Mouse (Mus musculus): Measurements from ENCODE around the gene Hddc3. TPM values are rescaled to one million over a fixed set of nuclear protein-coding genes. Genes with fewer than 3 reads are reported as not detected.
"Not testable (repeated sequence)": the region's sequence is repeated elsewhere in the genome, so short reads cannot be mapped to it uniquely, and the experiment has no call there.

The Hddc3 gene
- polyA plus RNA-seq, 1 experiment = 40.9 TPM

- no peak for DNase-seq (ENCODE audit: low spot score)
Measured at GRCm38 (mm10) chr7:80369967-80370431, 27.1 kb downstream of the Hddc3 start.

- DNase-seq (ENCODE audit: low spot score) = peak; percentile 66
Measured at GRCm38 (mm10) chr7:80370649-80371040, 27.7 kb downstream of the Hddc3 start.

GRCm38 (mm10) chr7:80371041-80371751, 28.3 kb downstream of the Hddc3 start, which contains the start of gene Man2a2:
Man2a2 (minus strand) TSS chr7:80371375.
- DNase-seq (ENCODE audit: low spot score) = peak; percentile 62

- DNase-seq (ENCODE audit: low spot score) = no peak
Measured at GRCm38 (mm10) chr7:80372166-80372565, 29.3 kb downstream of the Hddc3 start.

- DNase-seq (ENCODE audit: low spot score) = no peak
Measured at GRCm38 (mm10) chr7:80372667-80373066, 29.8 kb downstream of the Hddc3 start.

- no peak for DNase-seq (ENCODE audit: low spot score)
Measured at GRCm38 (mm10) chr7:80373352-80373751, 30.4 kb downstream of the Hddc3 start.

- DNase-seq (ENCODE audit: low spot score) = no peak
Measured at GRCm38 (mm10) chr7:80373850-80374249, 30.9 kb downstream of the Hddc3 start.

- no peak for DNase-seq (ENCODE audit: low spot score)
Measured at GRCm38 (mm10) chr7:80374280-80374679, 31.4 kb downstream of the Hddc3 start.

- DNase-seq (ENCODE audit: low spot score) = no peak
Measured at GRCm38 (mm10) chr7:80374733-80375132, 31.8 kb downstream of the Hddc3 start.

- DNase-seq (ENCODE audit: low spot score) = no peak
Measured at GRCm38 (mm10) chr7:80375376-80376039, 32.6 kb downstream of the Hddc3 start.

GRCm38 (mm10) chr7:80376192-80376591, 33.3 kb downstream of the Hddc3 start:
- DNase-seq (ENCODE audit: low spot score) = no peak

- no peak for DNase-seq (ENCODE audit: low spot score)
Measured at GRCm38 (mm10) chr7:80377471-80377870, 34.6 kb downstream of the Hddc3 start.

GRCm38 (mm10) chr7:80379531-80379930, 36.6 kb downstream of the Hddc3 start:
- no peak for DNase-seq (ENCODE audit: low spot score)

- no peak for DNase-seq (ENCODE audit: low spot score)
Measured at GRCm38 (mm10) chr7:80382919-80383318, 40.0 kb downstream of the Hddc3 start.

- peak; percentile 86 for DNase-seq (ENCODE audit: low spot score)
Measured at GRCm38 (mm10) chr7:80386235-80386930, 43.5 kb downstream of the Hddc3 start.

GRCm38 (mm10) chr7:80387033-80387632, 44.2 kb downstream of the Hddc3 start:
- no peak for DNase-seq (ENCODE audit: low spot score)

- peak; percentile 45 for DNase-seq (ENCODE audit: low spot score)
Measured at GRCm38 (mm10) chr7:80387633-80388543, 45.0 kb downstream of the Hddc3 start, which contains the start of gene Fes. Fes (minus strand) TSS chr7:80387946.

GRCm38 (mm10) chr7:80392119-80392518, 49.2 kb downstream of the Hddc3 start:
- DNase-seq (ENCODE audit: low spot score) = no peak

GRCm38 (mm10) chr7:80394600-80394999, 51.7 kb downstream of the Hddc3 start:
- no peak for DNase-seq (ENCODE audit: low spot score)

GRCm38 (mm10) chr7:80396427-80396826, 53.5 kb downstream of the Hddc3 start:
- DNase-seq (ENCODE audit: low spot score) = not testable (repeated sequence)

GRCm38 (mm10) chr7:80397986-80398385, 55.1 kb downstream of the Hddc3 start:
- DNase-seq (ENCODE audit: low spot score) = no peak
